Mouse (Mus musculus): ENCODE measurements at regions not wholly inside any gene's neighbourhood (a gene's known extent, or its start where the extent isn't known, plus 50 kb on each side); places are given as distances from the start of the nearest gene placed in this dataset.

- DNase-seq (ENCODE audit: low spot score) = no peak
Observed at GRCm38 (mm10) chr3:70321161-70321657, 313.8 kb downstream of the Otol1 start.

- no peak for DNase-seq (ENCODE audit: low spot score)
Observed at GRCm38 (mm10) chr3:70324692-70325091, 317.3 kb downstream of the Otol1 start.

Data from thymus, postnatal 0 days (tissue).